Mouse (Mus musculus) cortical plate, adult 2 months (tissue): ENCODE data around the gene Pgap3. TPM values are rescaled to one million over a fixed set of nuclear protein-coding genes. Genes with fewer than 3 reads are reported as not detected.

ENCODE experiments used
- H3K27ac ChIP-seq: fragments of 200-500 bp; 2 replicates; pipeline ENCODE4 v1.5.1; 2012; ENCODE audit warnings: low read length, control low read depth, inconsistent platforms; ENCODE audit not compliant: insufficient read depth
- H3K4me1 ChIP-seq: fragments of 200-500 bp; 2 replicates; pipeline ENCODE4 v1.6.1; 2011; ENCODE audit warnings: low read length; ENCODE audit not compliant: control insufficient read depth, insufficient read depth
- H3K4me3 ChIP-seq: fragments of 200-500 bp; 2 replicates; pipeline ENCODE4 v1.5.1; 2011; ENCODE audit warnings: mild to moderate bottlenecking, low read length, control low read depth; ENCODE audit not compliant: insufficient read depth
- CTCF ChIP-seq: fragments of 200-500 bp; IDR thresholded peaks from 2 replicates; pipeline ENCODE4 v1.5.1; 2011; ENCODE audit warnings: mild to moderate bottlenecking, control low read depth, low read length; ENCODE audit not compliant: insufficient read depth; ENCODE audit errors: extremely low read depth
- POLR2A ChIP-seq: fragments of 200-500 bp; IDR thresholded peaks from 2 replicates; pipeline ENCODE4 v1.6.1; 2011; ENCODE audit warnings: mild to moderate bottlenecking, low read length, control low read depth; ENCODE audit not compliant: insufficient read depth; ENCODE audit errors: extremely low read depth
- polyA plus RNA-seq: library from polyadenylated mRNA; depleted of rRNA; stranded (reverse); fragments of >200 nt; gene quantifications from 2 replicates; pipeline ENCODE4 v1.2.3, GENCODE M21; 2012

The Pgap3 gene
- polyA plus RNA-seq, 1 experiment = 14.4 TPM

DNA sequence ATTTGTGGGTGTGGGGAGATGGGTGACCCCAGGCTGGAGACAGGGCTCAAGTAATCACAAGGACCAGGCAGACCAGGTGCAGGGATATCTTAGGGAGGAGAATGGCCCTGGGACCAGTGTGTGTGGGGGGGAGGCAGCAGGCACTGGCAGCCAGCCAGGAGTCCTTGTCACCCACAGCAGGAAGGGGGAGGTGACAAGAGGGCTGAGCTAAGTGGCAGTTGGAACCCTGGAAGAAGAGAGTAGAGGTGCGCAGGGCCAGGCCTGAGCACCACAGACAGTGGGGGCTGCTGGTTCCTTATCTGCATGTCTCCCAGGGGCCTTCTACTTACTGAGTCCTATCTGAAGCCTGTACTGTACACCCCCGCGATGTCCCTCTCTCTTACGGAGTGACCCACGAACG is 7.0 kb downstream of the Pgap3 start:
- TF ChIP-seq POLR2A = no peak
- TF ChIP-seq CTCF = no peak
- Histone ChIP-seq H3K4me3 (no peak overlapping the region), H3K27ac (no peak overlapping the region), H3K4me1 (0 out of 2 replicates have a peak, but pooled peaks cover 1% of the 10 kb centered on the region)

GRCm38 (mm10) chr11:98392645-98393044 is 7.6 kb downstream of the Pgap3 start:
- Histone ChIP-seq H3K27ac (no peak overlapping the region), H3K4me1 (0 out of 2 replicates have a peak, but pooled peaks cover 1% of the 10 kb centered on the region), H3K4me3 (no peak overlapping the region)
- TF ChIP-seq CTCF = no peak
- TF ChIP-seq POLR2A = no peak

GRCm38 (mm10) chr11:98392034-98392433 is 8.3 kb downstream of the Pgap3 start:
- Histone ChIP-seq H3K27ac (no peak overlapping the region), H3K4me3 (no peak overlapping the region), H3K4me1 (0 out of 2 replicates have a peak, but pooled peaks cover 1% of the 10 kb centered on the region)
- TF ChIP-seq CTCF (no peak), POLR2A (no peak)

GRCm38 (mm10) chr11:98390141-98390540 is 10.1 kb downstream of the Pgap3 start:
- no peak for TF ChIP-seq POLR2A
- no peak for TF ChIP-seq CTCF
- Histone ChIP-seq H3K4me3 (no peak overlapping the region), H3K4me1 (0 out of 2 replicates have a peak, but pooled peaks cover 1% of the 10 kb centered on the region), H3K27ac (no peak overlapping the region)

GRCm38 (mm10) chr11:98389221-98389780 is 11.0 kb downstream of the Pgap3 start:
- Histone ChIP-seq H3K4me1 (0 out of 2 replicates have a peak, but pooled peaks cover under 1% of the 10 kb centered on the region), H3K4me3 (no peak overlapping the region), H3K27ac (no peak overlapping the region)
- peak; percentile 79 for TF ChIP-seq CTCF
- TF ChIP-seq POLR2A = no peak

- H3K4me3 ChIP-seq = no peak overlapping the region
- no peak for TF ChIP-seq POLR2A
- TF ChIP-seq CTCF = no peak
- H3K4me1 ChIP-seq = no peaks in the 10 kb centered on the region
- no peak overlapping the region for H3K27ac ChIP-seq
Observed at GRCm38 (mm10) chr11:98388282-98388681, 12.0 kb downstream of the Pgap3 start.

DNA sequence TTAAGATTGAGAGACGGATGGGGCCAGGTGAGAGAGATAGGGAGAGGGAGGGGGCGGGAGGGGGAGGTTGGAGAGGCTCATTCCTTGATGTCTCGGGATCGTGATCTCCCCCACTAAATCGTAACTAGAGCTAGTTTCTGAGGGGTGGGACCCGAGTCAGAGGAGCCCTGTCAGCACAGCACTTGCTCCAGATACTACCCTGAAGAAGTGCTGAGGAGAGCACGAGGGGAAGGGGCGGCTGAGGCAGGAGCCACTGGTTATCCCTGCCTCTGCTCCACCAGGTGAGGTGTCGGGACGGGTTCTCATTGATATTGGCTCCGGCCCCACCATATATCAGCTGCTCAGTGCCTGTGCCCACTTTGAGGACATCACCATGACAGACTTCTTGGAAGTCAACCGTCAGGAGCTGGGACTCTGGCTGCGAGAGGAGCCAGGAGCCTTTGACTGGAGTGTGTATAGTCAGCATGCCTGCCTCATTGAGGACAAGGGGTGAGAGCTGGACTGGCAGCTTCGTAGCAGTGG is 13.2 kb downstream of the Pgap3 start:
- Histone ChIP-seq H3K4me3 (no peak overlapping the region), H3K27ac (no peak overlapping the region), H3K4me1 (no peaks in the 10 kb centered on the region)
- no peak for TF ChIP-seq POLR2A
- no peak for TF ChIP-seq CTCF

GRCm38 (mm10) chr11:98386596-98386995 is 13.7 kb downstream of the Pgap3 start:
- Histone ChIP-seq H3K27ac (no peak overlapping the region), H3K4me3 (no peak overlapping the region), H3K4me1 (no peaks in the 10 kb centered on the region)
- TF ChIP-seq POLR2A (no peak), CTCF (no peak)

- TF ChIP-seq CTCF (no peak), POLR2A (no peak)
- Histone ChIP-seq H3K27ac (no peak within 1 kb of the TSS), H3K4me1 (no peaks in the 10 kb centered on the region), H3K4me3 (no peak within 1 kb of the TSS)
Observed at GRCm38 (mm10) chr11:98385638-98386585, 14.4 kb downstream of the Pgap3 start, which contains the start of gene Pnmt. Gene Pnmt (plus strand): TSS chr11:98386450.
